Mouse (Mus musculus): ENCODE data around the gene Nol10.

The Nol10 gene

GRCm38 (mm10) chr12:17362316-17362715 lies 14.1 kb downstream of the Nol10 start:
- no peak for DNase-seq (ENCODE audit: low read depth, low spot score)

GRCm38 (mm10) chr12:17366981-17367380 lies 18.7 kb downstream of the Nol10 start:
- DNase-seq (ENCODE audit: low read depth, low spot score) = peak; percentile 68

- no peak for DNase-seq (ENCODE audit: low read depth, low spot score)
Measured at GRCm38 (mm10) chr12:17369111-17369510, 20.9 kb downstream of the Nol10 start.

- no peak for DNase-seq (ENCODE audit: low read depth, low spot score)
Measured at GRCm38 (mm10) chr12:17369551-17370325, 21.5 kb downstream of the Nol10 start.

- peak; percentile 27 for DNase-seq (ENCODE audit: low read depth, low spot score)
Measured at GRCm38 (mm10) chr12:17371589-17372235, 23.5 kb downstream of the Nol10 start.

GRCm38 (mm10) chr12:17372696-17373095 lies 24.4 kb downstream of the Nol10 start:
- DNase-seq (ENCODE audit: low read depth, low spot score) = no peak

- peak; percentile 12 for DNase-seq (ENCODE audit: low read depth, low spot score)
Measured at GRCm38 (mm10) chr12:17373470-17373975, 25.3 kb downstream of the Nol10 start.

- no peak for DNase-seq (ENCODE audit: low read depth, low spot score)
Measured at GRCm38 (mm10) chr12:17375243-17375642, 27.0 kb downstream of the Nol10 start.

- DNase-seq (ENCODE audit: low read depth, low spot score) = no peak
Measured at GRCm38 (mm10) chr12:17376521-17376920, 28.3 kb downstream of the Nol10 start.

GRCm38 (mm10) chr12:17380991-17381390 lies 32.7 kb downstream of the Nol10 start:
- DNase-seq (ENCODE audit: low read depth, low spot score) = no peak

GRCm38 (mm10) chr12:17382759-17383158 lies 34.5 kb downstream of the Nol10 start:
- no peak for DNase-seq (ENCODE audit: low read depth, low spot score)

GRCm38 (mm10) chr12:17386896-17387295 lies 38.6 kb downstream of the Nol10 start:
- DNase-seq (ENCODE audit: low read depth, low spot score) = peak; percentile 35

GRCm38 (mm10) chr12:17387332-17388135 lies 39.3 kb downstream of the Nol10 start:
- DNase-seq (ENCODE audit: low read depth, low spot score) = no peak

- peak; percentile 48 for DNase-seq (ENCODE audit: low read depth, low spot score)
Measured at GRCm38 (mm10) chr12:17388136-17388437, 39.8 kb downstream of the Nol10 start.

- peak; percentile 50 for DNase-seq (ENCODE audit: low read depth, low spot score)
Measured at GRCm38 (mm10) chr12:17390036-17390435, 41.8 kb downstream of the Nol10 start.

GRCm38 (mm10) chr12:17390510-17390909 lies 42.3 kb downstream of the Nol10 start:
- DNase-seq (ENCODE audit: low read depth, low spot score) = peak; percentile 74

- no peak for DNase-seq (ENCODE audit: low read depth, low spot score)
Measured at GRCm38 (mm10) chr12:17393148-17393547, 44.9 kb downstream of the Nol10 start.

GRCm38 (mm10) chr12:17397150-17397549 lies 48.9 kb downstream of the Nol10 start:
- no peak for DNase-seq (ENCODE audit: low read depth, low spot score)

GRCm38 (mm10) chr12:17401419-17401818 lies 53.2 kb downstream of the Nol10 start:
- DNase-seq (ENCODE audit: low read depth, low spot score) = no peak

- no peak for DNase-seq (ENCODE audit: low read depth, low spot score)
Measured at GRCm38 (mm10) chr12:17402116-17402515, 53.9 kb downstream of the Nol10 start.

GRCm38 (mm10) chr12:17403998-17404397 lies 55.7 kb downstream of the Nol10 start:
- DNase-seq (ENCODE audit: low read depth, low spot score) = no peak

GRCm38 (mm10) chr12:17406825-17407224 lies 58.6 kb downstream of the Nol10 start:
- no peak for DNase-seq (ENCODE audit: low read depth, low spot score)
